Mouse (Mus musculus) cerebellum, postnatal 10 days (tissue): ENCODE data around the gene March11.

Experiments used
- DNase-seq, 2 experiments: peaks; one replicate each; pipeline ENCODE4 v3.0.0; 2021; ENCODE audit warnings: mixed read lengths in 2 of 2

The March11 gene

GRCm38 (mm10) chr15:26374232-26374631 lies 65.4 kb downstream of the March11 start:
- DNase-seq: no peak

DNA sequence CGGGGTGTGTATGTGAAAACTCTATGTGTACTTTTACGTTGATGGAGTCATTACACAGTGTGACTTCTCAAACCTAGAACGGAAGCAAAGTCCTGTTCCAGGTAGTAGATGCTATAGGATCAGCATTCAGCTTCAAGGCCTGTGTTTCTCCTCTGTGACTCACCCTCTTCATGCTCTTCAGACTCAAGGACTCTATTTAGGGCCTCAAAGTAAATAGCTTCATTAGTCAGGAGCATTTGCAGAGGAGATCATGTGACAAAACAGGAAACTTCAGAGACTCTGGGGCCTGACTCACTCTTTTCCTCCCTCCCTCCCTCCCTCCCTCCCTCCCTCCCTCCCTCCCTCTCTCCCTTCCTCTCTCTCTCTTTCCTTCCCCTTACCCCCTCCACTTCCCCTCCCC lies 66.1 kb downstream of the March11 start:
- DNase-seq: no peak

DNA sequence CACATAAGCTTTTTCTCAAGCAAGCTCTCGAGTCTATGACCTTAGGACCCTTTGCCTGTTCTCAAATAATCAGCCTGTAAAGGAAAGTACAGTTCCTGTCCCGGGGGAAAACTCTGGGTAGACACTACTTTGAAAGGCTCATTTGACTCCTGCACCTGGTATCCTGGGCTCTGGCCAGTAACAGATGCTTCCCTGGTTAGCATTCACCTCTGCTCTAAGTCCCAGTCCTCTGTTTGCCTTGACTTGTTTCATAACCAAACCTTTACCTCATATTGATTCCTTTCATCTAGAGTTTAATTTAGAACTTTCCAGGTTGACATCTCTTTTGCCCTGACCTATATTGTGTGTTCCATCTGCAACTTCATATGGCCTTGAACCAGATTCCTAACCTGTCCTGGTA lies 68.5 kb downstream of the March11 start:
- peak in 1 of 2 experiments; percentile 18 for DNase-seq

DNA sequence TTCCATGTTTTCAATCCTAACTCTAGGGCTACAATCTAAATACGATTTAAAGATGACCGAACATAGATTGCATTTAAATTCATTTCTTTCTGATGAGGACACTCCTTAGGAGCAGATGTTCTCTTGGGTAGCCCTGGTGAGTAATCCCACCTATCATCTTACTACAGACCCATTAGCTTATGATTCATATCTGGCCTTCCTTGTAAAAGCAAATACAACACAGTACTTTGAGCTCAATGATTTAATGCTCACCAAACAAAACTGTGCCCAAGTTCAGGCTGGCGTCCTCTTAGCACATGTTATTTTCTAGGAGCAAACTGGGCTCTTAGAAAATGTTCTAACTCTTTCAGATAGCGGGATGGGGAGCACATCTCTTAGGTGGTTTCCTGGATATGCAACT lies 70.0 kb downstream of the March11 start:
- no peak for DNase-seq

DNA sequence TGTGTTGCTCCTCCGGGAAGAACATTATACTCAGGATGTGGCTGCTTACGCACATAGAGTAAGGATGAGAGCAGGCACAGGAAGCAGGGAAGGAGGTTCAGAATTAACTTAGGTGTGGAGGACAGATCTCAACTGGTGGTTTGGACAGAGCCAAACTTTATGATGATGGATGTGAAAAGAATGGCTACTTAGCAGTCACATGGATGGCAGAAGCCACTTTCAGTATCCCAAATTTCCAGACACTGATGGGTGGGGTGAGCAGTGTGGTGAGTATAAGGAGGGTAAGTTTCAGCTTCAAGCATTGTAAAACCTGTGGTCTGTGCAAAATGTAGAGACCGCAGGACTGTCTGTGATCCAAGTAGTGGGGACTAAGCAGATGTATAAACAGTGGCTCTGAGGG lies 71.0 kb downstream of the March11 start:
- no peak for DNase-seq

DNA sequence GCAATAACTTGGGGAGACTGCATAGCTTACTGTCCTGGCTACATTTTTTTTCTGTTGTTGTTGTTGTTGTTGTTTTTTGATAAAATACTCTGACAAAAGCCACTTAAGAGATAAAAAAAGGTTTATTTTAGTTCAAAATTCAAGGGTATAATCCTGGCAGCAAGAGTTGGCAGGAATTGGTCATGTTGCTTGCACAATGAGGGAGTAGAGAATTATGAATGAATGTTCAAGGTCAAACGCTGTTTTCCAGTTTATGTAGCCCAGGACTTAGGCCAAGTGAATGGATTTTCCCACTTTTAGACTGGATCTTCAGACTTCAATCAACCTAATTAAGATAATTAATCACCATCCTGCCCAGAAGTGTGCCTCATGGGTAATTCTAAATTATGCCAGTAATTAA lies 72.0 kb downstream of the March11 start:
- DNase-seq: no peak

DNA sequence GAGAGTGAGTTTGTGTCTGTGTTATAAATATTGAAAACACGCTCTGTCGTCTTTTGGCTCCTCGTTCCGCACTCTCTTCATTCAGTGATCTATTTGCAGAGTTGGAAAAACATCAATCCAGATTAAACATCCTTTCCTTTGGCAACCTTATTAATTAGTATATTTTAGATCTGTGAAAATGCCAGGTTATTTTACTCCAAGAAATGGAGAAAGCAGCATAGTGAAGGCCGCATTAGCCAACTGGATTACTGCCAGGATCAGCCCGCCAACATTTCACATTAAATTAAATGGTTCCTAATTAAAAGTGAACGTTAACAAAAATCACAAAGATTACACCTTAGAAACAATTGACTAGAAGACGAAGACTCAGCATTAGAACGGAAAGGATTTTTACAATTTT lies 81.2 kb downstream of the March11 start:
- peak; percentile 74 to 76 for DNase-seq

- DNase-seq: no peak
Observed at GRCm38 (mm10) chr15:26396556-26396955, 87.7 kb downstream of the March11 start.

- no peak for DNase-seq
Observed at GRCm38 (mm10) chr15:26425284-26425683, 116.4 kb downstream of the March11 start.

DNA sequence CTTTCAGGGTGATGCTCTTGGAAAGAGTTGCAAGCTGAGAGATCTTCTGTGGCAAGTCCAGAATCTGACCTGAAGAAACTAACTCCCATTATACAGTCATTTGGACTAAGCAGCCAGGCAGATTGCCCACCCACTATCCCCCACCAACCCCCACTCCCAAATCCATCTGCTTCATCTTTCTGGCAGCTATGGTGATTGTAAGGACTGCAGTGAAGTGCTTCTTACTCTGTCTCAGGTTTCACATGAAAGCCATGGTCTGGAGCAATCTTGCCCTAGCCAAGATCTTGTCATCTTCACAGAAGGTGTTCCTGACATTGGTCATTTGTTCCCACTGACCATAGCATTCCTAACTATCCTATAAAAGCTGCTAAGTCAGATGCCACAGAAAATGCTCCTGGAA lies 117.4 kb downstream of the March11 start:
- DNase-seq: peak; percentile 73 to 81

GRCm38 (mm10) chr15:26430565-26430964 lies 121.7 kb downstream of the March11 start:
- DNase-seq: no peak

- no peak for DNase-seq
Observed at GRCm38 (mm10) chr15:26432676-26433075, 123.8 kb downstream of the March11 start.

- no peak for DNase-seq
Observed at GRCm38 (mm10) chr15:26435725-26436124, 126.9 kb downstream of the March11 start.

GRCm38 (mm10) chr15:26437113-26437512 lies 128.3 kb downstream of the March11 start:
- DNase-seq: no peak
